Mouse (Mus musculus) hindlimb bud, embryonic 11.5 days (tissue): Measurements from ENCODE around the gene Krt78.

Experiments used
- DNase-seq: peaks from one replicate; pipeline ENCODE4 v3.0.0-alpha.2; 2012; ENCODE audit warnings: low read depth, low spot score; ENCODE audit errors: extremely low spot score

Gene Krt78

GRCm38 (mm10) chr15:101973414-101974077, 19.5 kb upstream of the Krt78 start:
- peak; percentile 92 for DNase-seq

- no peak for DNase-seq
Observed at GRCm38 (mm10) chr15:101970536-101970935, 16.4 kb upstream of the Krt78 start.

DNA sequence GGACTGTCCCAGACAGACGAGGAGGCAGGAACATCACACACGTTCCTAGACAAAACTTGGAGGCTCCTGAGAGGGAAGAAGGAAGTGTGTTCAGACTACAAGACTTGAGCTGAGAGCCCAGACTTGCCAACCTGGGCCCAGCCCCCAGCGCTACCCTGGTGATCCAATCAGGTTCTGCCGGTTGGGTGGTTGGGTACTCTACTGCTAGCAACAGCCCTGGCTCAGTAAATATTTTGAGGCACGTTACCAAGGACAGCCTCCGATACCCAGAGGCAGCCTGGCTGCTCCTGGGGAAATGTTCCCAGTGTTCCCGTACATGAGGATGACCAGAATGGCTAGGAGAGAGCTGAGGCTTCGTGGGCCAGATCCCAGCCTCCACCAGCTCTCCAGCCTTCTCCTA, 12.7 kb upstream of the Krt78 start:
- DNase-seq: no peak

- DNase-seq: no peak
Observed at GRCm38 (mm10) chr15:101958891-101959290, 4.8 kb upstream of the Krt78 start.

GRCm38 (mm10) chr15:101952733-101953474, 1.2 kb downstream of the Krt78 start:
- no peak for DNase-seq

GRCm38 (mm10) chr15:101945430-101945829, 8.7 kb downstream of the Krt78 start:
- no peak for DNase-seq

DNA sequence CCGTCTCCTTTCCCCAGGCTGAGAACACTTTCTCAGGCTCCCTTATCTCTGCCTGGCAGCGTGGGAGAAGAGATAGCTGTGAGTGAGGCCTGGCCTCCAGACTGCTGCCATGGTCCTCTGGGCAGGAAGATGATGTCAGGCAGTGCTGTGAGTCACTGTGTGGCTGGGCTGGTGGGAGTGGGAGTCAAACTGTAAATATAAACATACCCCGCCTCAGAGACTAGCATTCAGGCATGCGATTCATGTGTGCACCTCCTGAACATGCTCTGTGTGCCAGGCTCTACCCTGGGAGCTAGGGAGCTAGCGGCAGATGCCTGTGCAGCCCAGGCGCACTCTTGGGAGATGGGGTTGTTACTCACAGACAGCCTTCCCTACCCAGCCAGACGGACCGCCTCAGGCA, 12.1 kb downstream of the Krt78 start:
- DNase-seq: no peak

GRCm38 (mm10) chr15:101940274-101940829, 13.7 kb downstream of the Krt78 start, which contains the start of gene Krt79:
TSS of gene Krt79 (minus strand) at chr15:101940324.
- no peak for DNase-seq

- DNase-seq: no peak
Observed at GRCm38 (mm10) chr15:101938600-101939308, 15.3 kb downstream of the Krt78 start.

- no peak for DNase-seq
Observed at GRCm38 (mm10) chr15:101933024-101933423, 21.1 kb downstream of the Krt78 start.

DNA sequence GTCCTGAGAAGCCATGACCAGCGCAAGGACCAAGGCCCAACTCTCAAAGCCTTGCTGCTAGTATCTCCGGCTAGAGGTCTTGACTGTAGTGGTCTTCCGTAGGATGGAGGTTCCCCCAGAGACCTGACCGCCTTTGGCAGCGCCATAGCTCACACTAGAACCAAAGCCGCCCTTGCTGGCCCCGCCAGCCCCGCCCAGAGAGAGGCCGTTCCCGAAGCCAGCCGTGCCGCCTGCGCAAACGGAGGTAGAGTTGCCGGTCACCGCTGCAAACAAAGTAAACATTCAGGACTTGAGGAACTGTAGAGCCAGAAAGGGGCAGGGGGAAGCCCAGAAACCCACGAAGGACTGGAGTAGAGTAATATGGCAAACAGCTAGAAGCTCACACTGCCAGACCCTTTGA, 24.4 kb downstream of the Krt78 start:
- no peak for DNase-seq

DNA sequence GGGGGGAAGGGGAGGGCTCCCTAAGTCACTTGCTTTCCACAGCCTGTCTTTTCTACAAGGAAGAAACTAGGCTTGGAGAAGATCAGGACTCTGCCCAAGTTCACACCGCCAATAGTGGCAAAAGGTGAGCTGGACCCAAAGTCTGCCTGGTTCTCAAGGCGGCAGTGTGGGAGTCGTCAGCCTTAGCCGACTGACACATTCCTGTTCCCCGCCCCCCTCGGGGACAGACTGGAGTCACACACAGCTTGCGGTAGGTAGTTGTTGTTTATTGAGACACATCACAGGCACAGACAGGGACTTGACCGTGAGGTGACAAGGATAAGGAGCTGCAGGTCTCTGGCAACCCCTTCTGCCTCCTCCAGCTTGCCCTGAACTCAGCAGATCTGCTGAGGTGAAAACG, 25.0 kb downstream of the Krt78 start:
- DNase-seq: no peak

- no peak for DNase-seq
Observed at GRCm38 (mm10) chr15:101927340-101928080, 26.6 kb downstream of the Krt78 start.

DNA sequence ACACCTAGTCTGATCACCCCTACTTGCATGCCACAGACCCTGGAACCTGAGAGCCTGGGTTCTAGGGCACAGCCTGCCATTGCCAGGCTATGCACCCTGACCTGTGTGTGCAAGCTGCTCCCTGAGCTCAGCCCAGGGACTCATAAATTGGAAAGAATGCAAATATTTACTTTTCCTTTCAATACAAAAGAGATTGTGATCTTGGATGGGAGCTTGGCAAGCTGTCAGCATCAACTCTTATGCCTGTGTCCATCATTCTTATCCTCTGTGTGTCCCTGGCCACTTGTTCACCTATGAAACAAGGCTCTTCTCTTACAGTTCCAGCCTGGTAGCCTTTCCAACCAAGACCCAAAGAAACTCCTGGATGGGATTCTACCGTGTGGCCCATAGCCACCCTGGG, 29.0 kb downstream of the Krt78 start:
- DNase-seq: no peak

DNA sequence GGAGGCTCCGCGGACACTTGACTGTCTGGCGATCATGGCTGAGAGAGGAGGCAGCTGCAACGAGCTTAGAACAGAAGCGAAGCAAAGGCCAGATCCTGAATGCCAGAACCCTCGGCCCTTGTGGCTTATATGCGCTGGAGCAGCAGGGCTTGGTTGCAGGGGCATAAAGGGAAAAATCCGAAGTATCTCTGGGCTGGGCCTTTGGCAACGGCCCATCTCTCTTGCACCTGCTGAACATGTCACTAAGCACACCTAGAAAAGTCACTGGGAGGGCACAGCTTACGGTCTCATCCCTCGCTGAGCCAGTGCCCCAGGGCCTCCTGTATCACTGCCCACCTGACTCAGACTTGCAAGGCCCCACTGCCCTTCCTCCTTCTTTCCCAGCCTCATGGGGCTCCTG, 29.5 kb downstream of the Krt78 start, which contains the start of gene Krt4:
Gene Krt4 (minus strand): TSS at position 101 of the 400 bp plus-strand sequence.
- no peak for DNase-seq

GRCm38 (mm10) chr15:101922296-101922695, 31.8 kb downstream of the Krt78 start:
- DNase-seq: no peak

GRCm38 (mm10) chr15:101916072-101916471, 38.0 kb downstream of the Krt78 start:
- DNase-seq: no peak

DNA sequence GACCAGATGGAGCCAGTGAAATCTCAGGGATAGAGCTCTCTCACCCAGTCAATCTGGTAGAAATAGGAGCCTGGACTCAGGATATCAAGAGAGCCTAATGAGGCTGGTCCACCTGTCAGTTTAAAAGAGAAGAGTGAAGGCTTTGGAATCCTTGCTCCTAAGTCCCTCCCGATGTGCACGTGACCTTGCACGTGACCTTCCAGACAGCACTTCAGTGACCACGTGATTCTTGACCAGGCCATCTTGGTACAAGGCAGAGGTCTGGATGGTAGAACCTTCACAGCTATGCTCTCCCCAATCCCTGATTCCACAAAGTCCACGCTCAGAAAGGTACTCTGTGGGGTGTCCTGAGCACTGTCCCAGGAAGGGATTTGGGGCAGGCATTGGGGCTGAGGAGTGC, 49.2 kb downstream of the Krt78 start:
- DNase-seq: no peak

- DNase-seq: no peak
Observed at GRCm38 (mm10) chr15:101902171-101903149, 51.6 kb downstream of the Krt78 start.
